Mouse (Mus musculus): ENCODE data around the gene Cfap206.

DNA sequence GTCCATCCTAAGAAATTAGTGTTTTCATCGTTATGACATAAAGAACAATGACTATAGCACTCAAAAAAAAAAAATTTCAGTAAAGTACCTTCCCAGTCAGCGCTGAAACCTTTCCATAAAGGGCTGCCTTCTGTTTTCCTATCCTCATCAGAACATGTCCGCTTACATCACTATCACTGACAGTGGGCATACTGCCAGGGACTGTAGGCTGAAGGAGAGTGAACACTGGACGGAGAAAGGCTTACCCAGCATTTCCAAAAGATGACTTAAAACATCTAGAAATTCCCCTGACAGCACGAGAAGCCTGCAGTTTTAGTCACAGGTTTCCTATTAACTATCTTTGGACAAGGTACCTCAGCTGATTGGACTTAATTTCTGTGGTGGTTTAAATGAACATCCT lies 56.3 kb downstream of the Cfap206 start:
- TF ChIP-seq CTCF (IDR thresholded peaks at IDR 0.05) = no peak
- no peak for TF ChIP-seq EP300 (IDR thresholded peaks at IDR 0.05; ENCODE audit: insufficient read depth, low read depth, low read length)
- no peak for TF ChIP-seq POLR2A (IDR thresholded peaks at IDR 0.05; ENCODE audit: insufficient read depth, low read depth, low read length)
